Mouse (Mus musculus) heart, adult 9 months (tissue): Measurements from ENCODE around the gene Dbndd2.
A peak's percentile ranks its signal among the peaks of the same experiment; 100 is the strongest.

ENCODE experiments used
- DNase-seq, 2 experiments: peaks; one replicate each; pipeline ENCODE4 v3.0.0; 2022; ENCODE audit warnings: low spot score in 2 of 2

Dbndd2 gene

GRCm38 (mm10) chr2:164485681-164486257 is at the start of gene Dbndd2:
TSS of gene Dbndd2 (plus strand) at chr2:164486106.
- DNase-seq = peak; percentile 57 to 65

GRCm38 (mm10) chr2:164436215-164436913 is 49.5 kb upstream of the Dbndd2 start:
- no peak for DNase-seq

- peak in 1 of 2 experiments; percentile 44 for DNase-seq
Measured at GRCm38 (mm10) chr2:164436961-164437360, 48.9 kb upstream of the Dbndd2 start.

GRCm38 (mm10) chr2:164437710-164438109 is 48.2 kb upstream of the Dbndd2 start:
- DNase-seq = no peak

GRCm38 (mm10) chr2:164438257-164438656 is 47.6 kb upstream of the Dbndd2 start:
- no peak for DNase-seq

GRCm38 (mm10) chr2:164439001-164439421 is 46.9 kb upstream of the Dbndd2 start:
- peak in 1 of 2 experiments; percentile 36 for DNase-seq

GRCm38 (mm10) chr2:164440314-164440713 is 45.6 kb upstream of the Dbndd2 start:
- no peak for DNase-seq

- DNase-seq = peak in 1 of 2 experiments; percentile 41
Measured at GRCm38 (mm10) chr2:164441155-164441554, 44.8 kb upstream of the Dbndd2 start.

- no peak for DNase-seq
Measured at GRCm38 (mm10) chr2:164441731-164442130, 44.2 kb upstream of the Dbndd2 start.

- DNase-seq = peak; percentile 50 to 58
Measured at GRCm38 (mm10) chr2:164442315-164443050, 43.4 kb upstream of the Dbndd2 start.

GRCm38 (mm10) chr2:164443051-164443437 is 42.9 kb upstream of the Dbndd2 start:
- peak; percentile 87 to 89 for DNase-seq

GRCm38 (mm10) chr2:164443460-164444000 is 42.4 kb upstream of the Dbndd2 start, which contains the start of gene Sdc4:
TSS of gene Sdc4 (minus strand) at chr2:164443887.
- DNase-seq = no peak

GRCm38 (mm10) chr2:164444701-164445100 is 41.2 kb upstream of the Dbndd2 start:
- DNase-seq = no peak

- DNase-seq = no peak
Measured at GRCm38 (mm10) chr2:164445399-164446085, 40.4 kb upstream of the Dbndd2 start.

- no peak for DNase-seq
Measured at GRCm38 (mm10) chr2:164446086-164446469, 39.8 kb upstream of the Dbndd2 start.

- no peak for DNase-seq
Measured at GRCm38 (mm10) chr2:164448140-164448539, 37.8 kb upstream of the Dbndd2 start.

- DNase-seq = no peak
Measured at GRCm38 (mm10) chr2:164448921-164449320, 37.0 kb upstream of the Dbndd2 start.

GRCm38 (mm10) chr2:164449341-164450042 is 36.4 kb upstream of the Dbndd2 start:
- DNase-seq = no peak

- DNase-seq = peak; percentile 36 to 72
Measured at GRCm38 (mm10) chr2:164452000-164452676, 33.8 kb upstream of the Dbndd2 start.

GRCm38 (mm10) chr2:164453047-164453757 is 32.7 kb upstream of the Dbndd2 start:
- peak; percentile 52 to 65 for DNase-seq
